ENCODE assay signal across 26 mouse cellular contexts in the genomic region with DNA sequence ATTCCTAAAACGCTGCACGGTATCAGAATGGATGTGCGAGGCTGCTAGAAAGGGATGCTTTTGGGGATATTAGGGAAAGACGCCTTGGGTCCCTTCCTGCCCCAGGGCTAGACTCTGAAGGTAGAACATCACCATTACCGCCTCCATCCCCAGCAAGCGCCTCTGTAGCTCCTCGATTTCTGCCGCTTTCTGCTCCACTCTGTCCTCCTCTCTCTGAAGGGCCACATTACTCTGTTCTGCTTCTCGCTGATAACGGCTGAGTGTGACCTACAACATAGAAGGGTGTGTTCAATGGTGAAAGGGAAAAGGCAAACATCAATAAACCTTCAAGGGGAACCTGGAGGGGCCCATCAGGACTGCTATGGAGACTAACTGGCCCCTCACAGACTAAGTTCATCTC. TPM values are rescaled to one million over a fixed set of nuclear protein-coding genes. Genes with fewer than 3 reads are reported as not detected.
DNase-seq lines count a peak whose midpoint lies in the region; ATAC-seq and TF ChIP-seq lines count a peak whose summit lies in the region.
"Had no signal": no experiment of that assay in that cellular context is flagged by ENCODE, and none has a peak within 500 bp of the region (broad histone marks: within the 10 kb centered on the region; RNA-seq: fewer than 3 reads in every experiment).

No protein-coding gene starts in this region.

- intact Hi-C loops in heart, postnatal 25 days (cut with DNase I): no loop called here

- H3K9me3 ChIP-seq in heart, embryonic 13.5 days: no peaks in the 10 kb centered on the region
- no peaks in the 10 kb centered on the region for H3K9me3 ChIP-seq in lung, postnatal 0 days (ENCODE audit: low read length)
- no peaks in the 10 kb centered on the region for H3K9me3 ChIP-seq in liver, embryonic 13.5 days (replicated peaks)
- H3K9me3 ChIP-seq: embryonic facial prominence, embryonic 12.5 days; hindbrain, embryonic 15.5 days; limb, embryonic 12.5 days; midbrain, embryonic 15.5 days had no signal

- no peak overlapping the region for H3K4me3 ChIP-seq in heart, embryonic 13.5 days
- no peak overlapping the region for H3K4me3 ChIP-seq in lung, postnatal 0 days (ENCODE audit: low read depth, low read length)
- H3K4me3 ChIP-seq in liver, embryonic 13.5 days (replicated peaks): no peak overlapping the region
- H3K4me3 ChIP-seq: embryonic facial prominence, embryonic 12.5 days; hindbrain, embryonic 15.5 days; limb, embryonic 12.5 days; midbrain, embryonic 15.5 days had no signal

- no peak for ATAC-seq in heart, embryonic 13.5 days (ENCODE audit: extremely low read depth, insufficient number of reproducible peaks, low FRiP score, low TSS enrichment)
- ATAC-seq in lung, postnatal 0 days: no peak
- ATAC-seq in liver, embryonic 13.5 days (ENCODE audit: low read depth): peak; percentile 88
- ATAC-seq: activated CD4-positive, CD25-positive, alpha-beta regulatory T cell, adult 4 months; midbrain, embryonic 15.5 days; Patski had no signal

- no peaks in the 10 kb centered on the region for H3K27me3 ChIP-seq in heart, embryonic 13.5 days (replicated peaks)
- no peaks in the 10 kb centered on the region for H3K27me3 ChIP-seq in lung, postnatal 0 days (replicated peaks; ENCODE audit: insufficient read depth, low read length)
- no peaks in the 10 kb centered on the region for H3K27me3 ChIP-seq in liver, embryonic 13.5 days
- H3K27me3 ChIP-seq: embryonic facial prominence, embryonic 12.5 days; hindbrain, embryonic 15.5 days; limb, embryonic 12.5 days; midbrain, embryonic 15.5 days; Patski had no signal

- peaks cover 36% of the 10 kb centered on the region for H3K4me1 ChIP-seq in heart, embryonic 13.5 days
- H3K4me1 ChIP-seq in lung, postnatal 0 days (ENCODE audit: insufficient read depth, low read depth, low read length): no peaks in the 10 kb centered on the region
- peaks cover 37% of the 10 kb centered on the region for H3K4me1 ChIP-seq in liver, embryonic 13.5 days (replicated peaks)
- H3K4me1 ChIP-seq: embryonic facial prominence, embryonic 12.5 days; hindbrain, embryonic 15.5 days; limb, embryonic 12.5 days; midbrain, embryonic 15.5 days had no signal

- DNase-seq in heart, postnatal 25 days (ENCODE audit: low spot score): no peak
- no peak for DNase-seq in lung, postnatal 0 days (ENCODE audit: low spot score)
- DNase-seq in lung, adult 18-20 months: no peak
- DNase-seq in liver, embryonic 13.5 days: peak; percentile 57
- no peak for DNase-seq in left cerebral cortex, adult 8-10 months (ENCODE audit: low spot score in 2 of 2)
- no peak for DNase-seq in urinary bladder, postnatal 10 days (ENCODE audit: low spot score)
- DNase-seq: adrenal gland, postnatal 25 days; cerebellum, adult 8-10 months; gastrocnemius, postnatal 14 days; kidney, adult 11 months; kidney, postnatal 10 days; retina, postnatal 1 day; right cerebral cortex, postnatal 4 days had no signal

- H3K27ac ChIP-seq in heart, embryonic 13.5 days (replicated peaks): peak overlapping the region; percentile 58
- peak overlapping the region; percentile 72; the same call in 1 of the 2 replicates for H3K27ac ChIP-seq in lung, postnatal 0 days (ENCODE audit: low read length)
- H3K27ac ChIP-seq in liver, embryonic 13.5 days: peak overlapping the region; percentile 75
- H3K27ac ChIP-seq: embryonic facial prominence, embryonic 12.5 days; hindbrain, embryonic 15.5 days; limb, embryonic 12.5 days; midbrain, embryonic 15.5 days had no signal

- no peak for TF ChIP-seq CTCF in lung, postnatal 0 days (IDR thresholded peaks at IDR 0.05)

- no peak for TF ChIP-seq EP300 in lung, postnatal 0 days (IDR thresholded peaks at IDR 0.05)

- WGBS in heart, embryonic 13.5 days: 70% methylated on average over 10 of the region's 10 CpGs
- WGBS in lung, postnatal 0 days: 72% methylated on average over 10 of the region's 10 CpGs
- WGBS in liver, embryonic 13.5 days (ENCODE audit: insufficient replicate concordance): 62% methylated on average over 10 of the region's 10 CpGs

- H3K9ac ChIP-seq in heart, embryonic 13.5 days: no peak overlapping the region
- H3K9ac ChIP-seq in lung, postnatal 0 days (replicated peaks; ENCODE audit: low read depth): no peak overlapping the region
- no peak overlapping the region for H3K9ac ChIP-seq in liver, embryonic 13.5 days
- H3K9ac ChIP-seq: embryonic facial prominence, embryonic 12.5 days; hindbrain, embryonic 15.5 days; limb, embryonic 12.5 days; midbrain, embryonic 15.5 days had no signal

- H3K36me3 ChIP-seq in heart, embryonic 13.5 days: peaks cover 3% of the 10 kb centered on the region; the same call in 1 of the 2 replicates
- no peaks in the 10 kb centered on the region for H3K36me3 ChIP-seq in lung, postnatal 0 days (ENCODE audit: insufficient read depth, low read length)
- peaks cover 6% of the 10 kb centered on the region for H3K36me3 ChIP-seq in liver, embryonic 13.5 days
- H3K36me3 ChIP-seq: embryonic facial prominence, embryonic 12.5 days; hindbrain, embryonic 15.5 days; limb, embryonic 12.5 days; midbrain, embryonic 15.5 days had no signal

- H3K4me2 ChIP-seq in heart, embryonic 13.5 days: no peak overlapping the region
- H3K4me2 ChIP-seq in lung, postnatal 0 days (replicated peaks; ENCODE audit: low read depth, low read length): no peak overlapping the region
- H3K4me2 ChIP-seq in liver, embryonic 13.5 days: peak overlapping the region; percentile 30
- H3K4me2 ChIP-seq: embryonic facial prominence, embryonic 12.5 days; hindbrain, embryonic 15.5 days; limb, embryonic 12.5 days; midbrain, embryonic 15.5 days had no signal

RNA-seq across cellular contexts. Expression of a gene that starts 20.4 kb away (rescaled TPM):
- polyA plus RNA-seq in heart, embryonic 13.5 days (2015; fragmentation: Nextera tagmentation; extraction: Ambion mirVana): not detected in 2 replicates
- total RNA-seq in heart, postnatal 25 days (2021): not detected
- not detected in 2 replicates for polyA plus RNA-seq in lung, postnatal 0 days (2015; fragmentation: Nextera tagmentation; extraction: Ambion mirVana)
- polyA plus RNA-seq in liver, embryonic 13.5 days (2015; fragmentation: Nextera tagmentation; extraction: Ambion mirVana): not detected in 2 replicates
- not detected for total RNA-seq in left cerebral cortex, adult 8-10 months (2022)
- total RNA-seq: adrenal gland, postnatal 25 days; common myeloid progenitor, adult 5-6 weeks; gastrocnemius, postnatal 14 days; layer of hippocampus, adult 8-10 months; left cerebral cortex, adult 18-20 months; megakaryocyte progenitor cell, adult 5-6 weeks had no signal
- polyA plus RNA-seq: activated CD4-positive, CD25-positive, alpha-beta regulatory T cell, adult 4 months; embryonic facial prominence, embryonic 12.5 days; forebrain, embryonic 11.5 days; heart, postnatal 0 days; hindbrain, embryonic 15.5 days; limb, embryonic 12.5 days; midbrain, embryonic 15.5 days; Patski had no signal

RNA-seq across cellular contexts. Expression of a gene that starts 36.1 kb away (rescaled TPM):
- 5.9 and 6.4 TPM in 2 replicates for polyA plus RNA-seq in heart, embryonic 13.5 days (2015; fragmentation: Nextera tagmentation; extraction: Ambion mirVana)
- total RNA-seq in heart, postnatal 25 days (2021): 1 to 10 TPM; 2.5 to 3.0 TPM
- 16.9 and 19.5 TPM in 2 replicates for polyA plus RNA-seq in lung, postnatal 0 days (2015; fragmentation: Nextera tagmentation; extraction: Ambion mirVana)
- 4.7 and 5.3 TPM in 2 replicates for polyA plus RNA-seq in liver, embryonic 13.5 days (2015; fragmentation: Nextera tagmentation; extraction: Ambion mirVana)
- total RNA-seq in left cerebral cortex, adult 8-10 months (2022): 1 to 10 TPM; 2.1 to 3.7 (median 2.7) TPM

RNA-seq across cellular contexts. Expression of a gene that starts 40.0 kb away (rescaled TPM):
- 32.8 and 36.0 TPM in 2 replicates for polyA plus RNA-seq in heart, embryonic 13.5 days (2015; fragmentation: Nextera tagmentation; extraction: Ambion mirVana)
- total RNA-seq in heart, postnatal 25 days (2021): 10 to 100 TPM; 26.9 to 28.0 TPM
- 21.5 and 28.3 TPM in 2 replicates for polyA plus RNA-seq in lung, postnatal 0 days (2015; fragmentation: Nextera tagmentation; extraction: Ambion mirVana)
- polyA plus RNA-seq in liver, embryonic 13.5 days (2015; fragmentation: Nextera tagmentation; extraction: Ambion mirVana): 17.1 and 18.7 TPM in 2 replicates
- 100 to 1,000 TPM; 100 to 109 (median 105) TPM for total RNA-seq in left cerebral cortex, adult 8-10 months (2022)
